ENCODE assay signal across 13 mouse cellular contexts in the genomic region with DNA sequence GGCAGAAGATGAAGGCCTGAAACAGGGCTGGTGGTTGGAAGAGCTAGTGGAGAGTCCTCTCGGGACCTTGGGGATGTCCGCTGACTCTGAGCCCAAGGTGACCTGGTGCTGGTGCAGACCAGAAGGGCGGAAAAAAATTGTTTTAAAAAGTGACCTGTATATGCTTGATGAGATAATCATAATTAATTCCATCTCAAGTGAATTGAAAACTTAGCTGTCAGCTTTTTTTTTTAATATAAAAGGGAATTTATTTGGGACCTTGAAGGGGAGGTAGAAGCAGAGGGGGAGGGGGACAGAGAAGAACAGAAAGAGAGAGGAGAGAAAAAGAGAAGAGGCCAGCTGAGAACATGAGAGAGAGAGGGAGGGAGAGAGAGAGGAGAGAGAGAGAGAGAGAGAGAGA.
"Had no signal": no experiment of that assay in that cellular context is flagged by ENCODE, and none has a peak within 500 bp of the region (broad histone marks: within the 10 kb centered on the region; RNA-seq: fewer than 3 reads in every experiment).

No protein-coding gene starts in this region.

- DNase-seq: gastrocnemius, adult 2 months; gastrocnemius, postnatal 10 days; gastrocnemius, postnatal 25 days; heart, postnatal 14 days; heart, postnatal 36 days; kidney, adult 18-20 months; kidney, adult 8-10 months; kidney, postnatal 10 days; kidney, postnatal 25 days; kidney, postnatal 4 days; layer of hippocampus, postnatal 36 days; liver; liver, embryonic 13.5 days had no signal
